Mouse (Mus musculus) spleen, postnatal 4 days (tissue): Measurements from ENCODE around the gene Plxna3.

Experiments used
- DNase-seq, 2 experiments: peaks; one replicate each; pipeline ENCODE4 v3.0.0; 2022; ENCODE audit warnings: low spot score in 2 of 2

Plxna3 gene

DNA sequence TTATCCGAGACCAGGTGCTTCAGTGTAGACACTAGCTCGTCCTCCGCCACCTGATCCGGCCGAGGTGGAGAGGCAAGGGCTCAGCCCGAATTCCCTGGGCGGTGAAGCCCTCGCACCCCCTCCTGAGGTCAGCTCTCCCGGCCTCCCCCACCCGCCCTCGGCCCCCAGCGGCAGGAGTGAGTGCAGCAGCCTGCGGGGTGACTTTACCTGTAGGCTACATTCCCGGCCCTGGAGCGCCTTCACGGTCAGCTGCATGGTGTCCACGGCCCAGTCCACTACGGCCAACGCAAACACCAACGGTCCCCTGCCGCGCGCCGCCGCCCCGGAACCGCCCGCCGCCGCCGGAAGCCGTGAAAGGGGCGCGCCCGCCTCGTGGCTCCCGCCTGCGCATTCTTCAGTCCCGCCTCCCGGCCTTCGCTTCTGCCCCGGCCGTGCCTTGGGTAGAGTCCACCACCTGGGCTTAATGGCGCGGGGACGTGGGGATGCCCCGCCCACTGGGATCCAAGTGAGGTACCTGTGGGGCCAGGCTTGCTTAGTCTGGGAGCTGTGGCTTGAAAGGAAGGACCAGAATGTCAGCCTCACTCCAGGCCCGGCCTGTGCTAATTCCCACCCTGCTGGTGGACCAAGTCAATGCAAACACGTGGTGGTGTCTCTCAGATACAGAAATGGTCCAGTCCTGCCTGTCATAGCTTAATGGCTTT is 39.5 kb downstream of the Plxna3 start:
- peak; percentile 69 to 87 for DNase-seq

DNA sequence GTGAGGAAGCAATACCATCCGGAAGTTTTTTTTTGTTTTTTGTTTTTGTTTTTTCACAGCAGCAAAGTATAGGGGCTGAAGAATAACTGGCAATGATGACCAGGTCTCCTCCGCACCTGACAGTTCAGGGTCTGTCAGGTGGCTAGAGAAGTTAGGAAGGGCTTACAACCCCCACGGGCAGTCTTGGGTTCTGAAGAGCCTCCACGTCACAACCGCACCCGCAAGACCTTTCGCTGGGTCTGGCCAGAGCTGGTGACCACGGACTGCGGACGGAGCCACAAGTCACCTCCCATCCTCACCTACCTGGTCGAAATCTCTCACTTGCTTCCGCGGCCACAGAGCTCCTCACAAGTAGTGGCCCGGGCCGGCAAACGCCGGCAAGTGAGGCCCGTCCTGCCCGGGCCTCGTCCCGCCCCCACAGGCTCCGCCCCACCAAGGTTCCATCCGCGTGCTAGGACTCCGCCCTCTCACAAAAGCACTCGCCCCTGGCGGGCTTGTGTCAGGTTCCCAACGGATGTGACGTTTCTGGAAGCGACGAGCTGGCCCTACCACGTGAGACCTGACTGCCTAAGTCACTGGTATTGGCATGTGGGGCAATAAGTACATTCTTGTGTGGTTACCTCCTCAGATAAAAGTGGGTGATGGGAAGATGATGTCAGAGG is 44.2 kb downstream of the Plxna3 start, which contains the start of the genes Ubl4a and Slc10a3:
Gene Ubl4a (minus strand): TSS at position 331 of the 662 bp plus-strand sequence.
Gene Slc10a3 (minus strand): TSS at position 462 of the 662 bp plus-strand sequence.
- peak; percentile 86 to 89 for DNase-seq

DNA sequence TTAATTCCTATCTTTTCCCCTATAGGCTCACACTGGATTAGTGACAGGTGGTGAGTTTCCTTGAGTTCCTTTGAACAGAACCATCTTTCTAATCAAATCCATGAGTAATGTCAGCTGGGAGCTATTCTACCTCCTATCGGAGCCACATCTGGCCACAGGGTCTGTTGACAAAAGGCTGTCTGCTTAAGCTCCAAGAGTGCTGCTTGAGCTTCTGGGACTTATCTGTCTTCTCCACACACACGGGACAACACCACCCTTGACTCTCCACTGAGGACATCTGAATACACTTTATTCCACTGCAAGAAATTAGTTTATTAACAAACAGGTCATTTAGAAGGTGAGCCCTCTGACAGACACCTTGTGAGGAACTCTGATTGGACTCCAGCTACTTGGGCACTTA is 55.6 kb downstream of the Plxna3 start:
- DNase-seq, result no peak

DNA sequence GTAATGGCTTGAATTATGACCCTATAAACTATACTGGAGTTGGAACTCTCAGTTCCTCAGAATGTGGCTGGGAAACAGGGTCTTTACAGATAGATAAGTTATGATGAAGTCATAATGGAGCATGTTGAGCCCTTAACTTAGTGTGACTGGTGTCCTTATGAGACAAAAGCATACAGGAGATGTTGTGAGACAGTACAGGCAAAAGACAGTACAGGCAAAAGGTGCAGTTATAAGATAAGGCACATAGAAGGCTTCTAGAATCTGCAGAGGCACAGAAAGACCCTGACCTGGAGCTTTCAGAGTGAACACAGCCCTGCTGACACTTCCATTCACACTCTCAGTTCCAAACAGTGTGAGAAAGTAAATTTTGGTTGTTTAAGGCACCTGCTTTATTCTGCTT is 59.3 kb downstream of the Plxna3 start:
- no peak for DNase-seq

DNA sequence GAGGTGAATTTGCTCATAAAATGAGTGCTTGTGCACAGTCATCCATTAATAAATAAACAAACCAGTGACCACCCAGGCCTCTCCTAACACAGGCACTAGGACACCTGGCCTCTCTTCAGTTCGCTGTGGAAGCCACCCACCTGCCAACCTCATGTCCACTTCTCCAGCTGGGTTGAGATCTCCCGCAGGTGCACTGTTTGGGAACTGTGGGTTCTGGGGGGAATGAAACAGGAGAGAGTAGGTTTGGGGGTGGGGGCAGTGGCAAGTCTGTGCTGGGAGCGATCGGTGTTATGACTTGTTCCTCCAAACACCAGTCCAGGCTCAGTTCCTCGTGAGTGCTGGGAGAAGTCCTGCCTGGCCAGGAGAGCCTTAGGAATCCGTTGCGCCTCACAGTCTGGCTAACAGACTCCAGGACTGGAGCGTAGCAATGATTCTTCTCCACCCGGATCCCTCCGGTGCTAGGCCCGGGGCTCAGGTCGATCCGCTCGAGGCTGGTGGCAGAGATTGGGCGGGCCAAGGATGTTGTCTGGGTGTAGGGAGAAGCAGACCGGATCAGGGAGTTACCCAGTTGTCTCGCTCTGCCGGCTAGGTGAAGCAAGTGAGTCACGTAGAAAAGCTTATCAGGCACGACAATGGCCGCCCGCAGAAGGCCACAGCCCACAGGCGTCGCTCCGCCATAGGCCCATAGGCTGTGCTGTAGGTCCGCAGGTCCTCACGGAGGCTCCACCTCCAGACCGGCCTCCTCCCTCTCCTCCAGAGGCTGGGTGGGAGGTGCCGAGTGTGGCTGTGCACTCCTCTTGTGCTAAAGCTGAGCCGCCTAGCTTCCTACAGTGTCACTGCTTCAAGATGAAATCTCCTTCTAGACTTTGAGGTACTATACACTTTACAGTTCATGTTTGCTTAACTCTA is 63.9 kb downstream of the Plxna3 start, which contains the start of the genes Fam3a and Ikbkg:
Gene Fam3a (minus strand): TSS at position 738 of the 909 bp plus-strand sequence.
Gene Ikbkg (plus strand): TSS at position 756 of the 909 bp plus-strand sequence.
- peak; percentile 85 to 86 for DNase-seq
